Mouse (Mus musculus) gastrocnemius, postnatal 36 days (tissue): ENCODE measurements around the gene Tns3. TPM values are rescaled to one million over a fixed set of nuclear protein-coding genes. Genes with fewer than 3 reads are reported as not detected.
A peak's percentile ranks its signal among the peaks of the same experiment; 100 is the strongest.

ENCODE experiments used
- DNase-seq, 2 experiments: peaks; one replicate each; pipeline ENCODE4 v3.0.0; 2022
- intact Hi-C: fragments of 180-260 bp; cut with DNase I; formaldehyde crosslinking; loops from one replicate; pipeline ENCODE4 v1.15.1; 2025
- total RNA-seq, 2 experiments: library from RNA; stranded (reverse); gene quantifications; 2 replicates each; pipeline ENCODE4 v1.2.3; 2021

Gene Tns3
- total RNA-seq, 2 experiments from 2014 or later, result 4.7 to 5.9 TPM

GRCm38 (mm10) chr11:8453252-8453651 lies 211.1 kb downstream of the Tns3 start:
- intact Hi-C loops, result no loop called here
- DNase-seq, result no peak

GRCm38 (mm10) chr11:8451597-8452201 lies 212.6 kb downstream of the Tns3 start:
- DNase-seq, result no peak
- intact Hi-C loops, result no loop called here

- intact Hi-C loops, result no loop called here
- no peak for DNase-seq
These were observed 213.8 kb downstream of the Tns3 start for GRCm38 (mm10) chr11:8450540-8450939.

GRCm38 (mm10) chr11:8445915-8446356 lies 218.4 kb downstream of the Tns3 start:
- DNase-seq, result peak; percentile 44 to 47
- intact Hi-C loops, result no loop called here

- intact Hi-C loops, result no loop called here
- no peak for DNase-seq
These were observed 219.4 kb downstream of the Tns3 start for GRCm38 (mm10) chr11:8444759-8445422.

- intact Hi-C loops, result no loop called here
- no peak for DNase-seq
These were observed 220.6 kb downstream of the Tns3 start for GRCm38 (mm10) chr11:8443539-8444292.

GRCm38 (mm10) chr11:8440706-8441105 lies 223.6 kb downstream of the Tns3 start:
- DNase-seq, result no peak
- intact Hi-C loops, result no loop called here

- intact Hi-C loops, result no loop called here
- no peak for DNase-seq
These were observed 224.1 kb downstream of the Tns3 start for GRCm38 (mm10) chr11:8440221-8440620.

GRCm38 (mm10) chr11:8439035-8439434 lies 225.3 kb downstream of the Tns3 start:
- no peak for DNase-seq
- intact Hi-C loops, result no loop called here

GRCm38 (mm10) chr11:8438269-8438668 lies 226.1 kb downstream of the Tns3 start:
- intact Hi-C loops, result no loop called here
- DNase-seq, result no peak

GRCm38 (mm10) chr11:8435101-8435500 lies 229.2 kb downstream of the Tns3 start:
- DNase-seq, result no peak
- intact Hi-C loops, result no loop called here

GRCm38 (mm10) chr11:8434366-8434765 lies 230.0 kb downstream of the Tns3 start:
- intact Hi-C loops, result loop anchor here (5.0 kb wide), 1 partner anchor 38 kb away; no protein-coding TSS in a partner anchor
- DNase-seq, result no peak

GRCm38 (mm10) chr11:8433443-8433842 lies 230.9 kb downstream of the Tns3 start:
- no peak for DNase-seq
- intact Hi-C loops, result loop anchor here (5.0 kb wide), 1 partner anchor 39 kb away; no protein-coding TSS in a partner anchor

GRCm38 (mm10) chr11:8432941-8433340 lies 231.4 kb downstream of the Tns3 start:
- intact Hi-C loops, result loop anchor here (5.0 kb wide), 1 partner anchor 39 kb away; no protein-coding TSS in a partner anchor
- DNase-seq, result no peak

GRCm38 (mm10) chr11:8427660-8428059 lies 236.7 kb downstream of the Tns3 start:
- intact Hi-C loops, result loop anchor here (10.0 kb wide), 1 partner anchor 527 kb away; no protein-coding TSS in a partner anchor
- DNase-seq, result no peak

GRCm38 (mm10) chr11:8425226-8425570 lies 239.1 kb downstream of the Tns3 start:
- DNase-seq, result no peak
- intact Hi-C loops, result loop anchor here (10.0 kb wide), 1 partner anchor 530 kb away; no protein-coding TSS in a partner anchor

GRCm38 (mm10) chr11:8424342-8425225 lies 239.8 kb downstream of the Tns3 start:
- intact Hi-C loops, result loop anchor here (1.0 to 10.0 kb wide), 3 partner anchors 99 to 530 kb away; no protein-coding TSS in a partner anchor

GRCm38 (mm10) chr11:8405225-8405899 lies 259.0 kb downstream of the Tns3 start:
- intact Hi-C loops, result loop anchor here (5.0 kb wide), 1 partner anchor 103 kb away; no protein-coding TSS in a partner anchor

More at GRCm38 (mm10) chr11:8424342-8425225, 239.8 kb downstream of the Tns3 start:
- DNase-seq, result peak; percentile 45 to 52

GRCm38 (mm10) chr11:8401328-8401727 lies 263.0 kb downstream of the Tns3 start:
- no peak for DNase-seq

More at GRCm38 (mm10) chr11:8405225-8405899, 259.0 kb downstream of the Tns3 start:
- peak; percentile 35 to 50 for DNase-seq

More at GRCm38 (mm10) chr11:8401328-8401727, 263.0 kb downstream of the Tns3 start:
- intact Hi-C loops, result no loop called here
